Mouse (Mus musculus) cerebellum, adult (tissue): ENCODE results near the gene Cdkn2d.
"Not testable (repeated sequence)": the region's sequence is repeated elsewhere in the genome, so short reads cannot be mapped to it uniquely, and the experiment has no call there.

Experiments used
- ATAC-seq: cut with Nextera tagmentation; 2 replicates; pipeline ENCODE4 v1.9.2; 2017; ENCODE audit warnings: mild to moderate bottlenecking, moderate library complexity, mixed read lengths; ENCODE audit not compliant: insufficient number of reproducible peaks, low FRiP score, low TSS enrichment

The Cdkn2d gene

DNA sequence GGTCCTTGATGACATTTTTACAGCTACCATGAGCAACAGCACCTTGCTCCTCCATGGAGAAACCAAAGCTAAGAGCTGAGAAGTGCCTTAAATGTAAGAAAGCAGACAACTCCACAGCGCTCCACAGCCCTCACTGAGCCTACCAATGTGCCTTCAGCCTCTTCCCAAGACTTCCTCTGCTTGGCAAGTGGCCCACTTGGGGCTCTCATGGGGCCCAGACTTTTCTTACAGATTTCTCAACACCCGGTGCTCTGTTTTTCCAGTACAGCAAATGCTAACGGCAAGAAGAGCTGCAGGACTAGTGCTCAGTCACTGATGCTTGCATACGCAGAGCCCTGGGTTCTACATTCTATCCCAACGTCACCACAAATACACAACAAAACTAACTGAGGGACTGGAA is 13.4 kb downstream of the Cdkn2d start:
- no peak for ATAC-seq

GRCm38 (mm10) chr9:21276307-21276706 is 14.9 kb downstream of the Cdkn2d start:
- ATAC-seq = no peak

- ATAC-seq = no peak
Measured at GRCm38 (mm10) chr9:21275727-21276126, 15.5 kb downstream of the Cdkn2d start.

GRCm38 (mm10) chr9:21275013-21275710 is 16.0 kb downstream of the Cdkn2d start:
- no peak for ATAC-seq

- ATAC-seq = no peak
Measured at GRCm38 (mm10) chr9:21274336-21274735, 16.9 kb downstream of the Cdkn2d start.

GRCm38 (mm10) chr9:21273520-21274228 is 17.5 kb downstream of the Cdkn2d start:
- no peak for ATAC-seq

DNA sequence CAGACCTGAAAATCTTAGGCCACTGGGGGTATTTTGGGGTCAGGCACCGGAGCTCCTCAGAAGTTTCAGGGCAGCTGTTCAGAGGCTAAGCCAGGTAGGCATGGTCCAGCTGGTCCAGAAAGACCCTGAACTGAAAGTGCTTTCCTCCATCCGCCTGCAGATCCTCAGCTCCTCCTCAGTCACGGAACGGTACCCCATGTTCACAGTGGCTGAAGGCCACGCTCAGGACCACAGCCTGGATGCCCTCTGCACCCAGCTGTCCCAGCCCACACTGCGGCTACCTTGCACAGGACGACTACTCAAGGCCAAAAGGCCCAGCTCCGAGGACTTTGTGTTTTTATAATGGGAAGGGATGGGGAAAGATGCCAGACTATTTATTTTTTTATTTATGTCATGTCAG is 18.1 kb downstream of the Cdkn2d start:
- no peak for ATAC-seq

GRCm38 (mm10) chr9:21272391-21272790 is 18.8 kb downstream of the Cdkn2d start:
- ATAC-seq = no peak

- not testable (repeated sequence) for ATAC-seq
Measured at GRCm38 (mm10) chr9:21269590-21269989, 21.6 kb downstream of the Cdkn2d start.

- ATAC-seq = no peak
Measured at GRCm38 (mm10) chr9:21268305-21268704, 22.9 kb downstream of the Cdkn2d start.

GRCm38 (mm10) chr9:21266889-21267288 is 24.3 kb downstream of the Cdkn2d start:
- ATAC-seq = no peak

DNA sequence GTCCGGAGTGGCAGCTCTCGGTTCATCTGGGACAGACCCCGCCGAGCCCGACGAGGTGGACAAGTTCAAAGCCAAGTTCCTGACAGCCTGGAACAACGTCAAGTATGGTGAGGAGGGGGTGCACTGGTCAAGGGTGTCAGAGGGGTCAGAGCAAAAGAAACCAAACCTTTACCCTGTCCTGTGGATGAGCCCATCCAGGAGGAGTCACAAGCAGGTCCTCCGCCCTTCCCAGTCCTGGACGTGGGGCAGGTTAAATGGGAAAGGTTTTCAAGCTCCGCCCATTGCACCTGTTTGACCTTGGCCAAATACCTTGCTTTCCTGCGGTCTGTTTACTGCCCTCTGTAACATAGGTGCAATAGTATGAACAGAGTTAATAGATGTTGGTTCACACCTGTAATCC is 25.6 kb downstream of the Cdkn2d start:
- ATAC-seq = 0 out of 2 replicates have a peak, but pooled peaks have one; percentile 38

DNA sequence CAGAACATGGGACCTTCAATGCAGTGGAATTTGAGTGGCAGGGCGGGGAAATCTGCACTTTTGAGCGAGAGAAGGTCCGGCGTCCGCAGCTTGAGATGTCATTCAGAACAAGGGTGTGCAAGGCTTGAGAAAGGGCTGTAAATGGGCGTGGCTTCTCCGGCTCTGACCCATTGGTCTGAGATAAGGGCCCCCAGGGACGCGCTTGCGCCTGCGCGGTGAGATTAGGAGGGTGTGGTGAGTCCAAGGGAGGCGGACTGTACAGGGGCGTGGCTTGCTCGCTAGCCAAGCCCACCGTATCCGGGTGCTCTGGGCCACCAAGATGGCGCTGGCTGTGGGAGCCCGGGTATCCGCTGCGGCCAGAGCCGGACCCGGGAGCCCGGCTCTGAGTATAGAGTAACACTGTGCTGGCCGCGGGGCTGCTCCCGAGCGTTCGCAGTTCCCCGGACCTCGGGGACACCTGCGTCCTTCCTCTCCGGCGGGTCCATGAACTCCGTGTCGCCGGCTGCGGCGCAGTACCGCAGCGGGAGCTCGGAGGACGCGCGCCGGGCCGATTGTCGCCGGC is 26.1 kb downstream of the Cdkn2d start, which contains the start of gene Atg4d:
Gene Atg4d (plus strand): TSS at position 294 of the 562 bp plus-strand sequence.
- ATAC-seq = peak; percentile 94

DNA sequence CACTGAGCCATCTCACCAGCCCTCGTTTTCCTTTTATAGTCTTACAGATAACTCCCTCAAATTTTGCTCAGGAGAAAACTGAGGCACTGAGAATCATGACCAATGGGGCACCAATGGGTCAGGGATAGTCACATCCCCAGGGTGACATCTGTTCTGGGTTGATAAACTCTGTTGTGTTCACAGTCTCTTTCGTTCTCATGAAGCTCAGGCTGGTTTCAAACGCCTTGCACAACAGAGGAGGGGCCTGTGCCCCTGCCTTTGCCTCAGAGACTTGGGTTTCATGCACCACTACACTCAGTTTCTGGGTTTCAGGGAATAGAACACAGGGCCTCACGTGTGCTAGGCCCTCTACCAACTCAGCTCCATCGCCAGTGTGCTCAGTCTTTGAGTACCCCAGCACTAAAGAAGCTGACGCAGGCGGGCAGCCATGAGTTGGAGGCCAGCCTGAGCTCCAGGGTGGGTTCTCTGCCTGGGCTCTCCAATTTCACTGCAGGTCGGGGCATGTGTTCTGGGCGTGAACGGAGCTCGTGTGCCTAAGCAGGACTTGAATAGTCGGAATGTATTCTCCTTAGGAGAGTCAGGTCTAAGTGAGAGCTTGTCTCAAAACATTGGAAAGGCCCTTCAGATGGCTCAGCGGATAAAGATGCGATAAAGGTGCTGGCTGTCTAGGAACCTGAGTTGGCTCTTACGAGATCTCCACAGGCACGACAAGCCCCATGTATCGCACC is 26.8 kb downstream of the Cdkn2d start:
- 0 out of 2 replicates have a peak, but pooled peaks have one; percentile 7 for ATAC-seq

GRCm38 (mm10) chr9:21261831-21262230 is 29.4 kb downstream of the Cdkn2d start:
- ATAC-seq = no peak

- no peak for ATAC-seq
Measured at GRCm38 (mm10) chr9:21260491-21261040, 30.6 kb downstream of the Cdkn2d start.

DNA sequence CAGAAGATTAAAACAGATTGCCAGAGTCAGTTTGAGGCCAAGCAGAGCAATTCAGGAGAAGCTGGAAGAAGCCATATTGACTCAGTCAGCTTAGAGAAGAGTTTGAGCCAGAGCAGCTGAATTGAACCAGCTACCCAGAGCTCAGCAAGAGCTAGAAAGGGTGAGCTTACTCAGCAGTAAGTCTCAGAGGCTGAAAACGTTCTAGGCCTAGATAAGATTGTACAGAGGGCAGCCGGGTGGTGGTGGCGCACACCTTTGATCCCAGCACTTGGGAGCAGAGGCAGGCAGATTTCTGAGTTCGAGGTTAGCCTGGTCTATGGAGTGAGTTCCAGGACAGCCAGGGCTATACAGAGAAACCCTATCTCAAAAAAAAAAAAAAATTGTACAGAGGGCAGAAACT is 34.9 kb downstream of the Cdkn2d start:
- ATAC-seq = not testable (repeated sequence)

GRCm38 (mm10) chr9:21254690-21255089 is 36.5 kb downstream of the Cdkn2d start:
- ATAC-seq = no peak

GRCm38 (mm10) chr9:21251116-21251735 is 40.0 kb downstream of the Cdkn2d start:
- ATAC-seq = no peak

DNA sequence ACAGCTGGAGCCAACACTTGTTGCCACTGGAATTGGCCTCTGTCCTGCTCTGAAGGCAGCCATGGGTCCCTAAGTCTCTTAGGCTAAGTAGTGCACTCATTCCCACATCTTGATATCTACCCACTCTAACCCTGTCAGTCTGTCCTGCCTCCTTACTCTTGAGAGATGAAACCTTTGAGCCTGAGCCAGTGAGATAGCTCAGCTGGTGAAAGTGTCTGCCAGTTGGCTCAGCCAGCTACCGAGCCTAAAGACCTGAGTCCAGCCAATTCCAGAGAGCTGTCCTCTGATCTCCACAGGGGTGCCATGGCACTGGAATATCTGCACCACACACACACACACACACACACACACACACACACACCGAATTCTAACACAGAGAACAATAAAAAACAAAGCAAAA is 40.7 kb downstream of the Cdkn2d start:
- no peak for ATAC-seq
